Mouse (Mus musculus) ES-E14 (cell line): ENCODE results near the gene Gtf2b.

Experiments used
- CHD2 ChIP-seq: IDR thresholded peaks from 2 replicates; pipeline ENCODE4 v1.6.1; 2014; ENCODE audit warnings: mild to moderate bottlenecking, low read depth, low read length, inconsistent platforms
- MAFK ChIP-seq: IDR thresholded peaks from 2 replicates; pipeline ENCODE4 v1.6.1; 2014; ENCODE audit warnings: mild to moderate bottlenecking, low read depth, low read length, inconsistent platforms; ENCODE audit not compliant: insufficient read depth

DNA sequence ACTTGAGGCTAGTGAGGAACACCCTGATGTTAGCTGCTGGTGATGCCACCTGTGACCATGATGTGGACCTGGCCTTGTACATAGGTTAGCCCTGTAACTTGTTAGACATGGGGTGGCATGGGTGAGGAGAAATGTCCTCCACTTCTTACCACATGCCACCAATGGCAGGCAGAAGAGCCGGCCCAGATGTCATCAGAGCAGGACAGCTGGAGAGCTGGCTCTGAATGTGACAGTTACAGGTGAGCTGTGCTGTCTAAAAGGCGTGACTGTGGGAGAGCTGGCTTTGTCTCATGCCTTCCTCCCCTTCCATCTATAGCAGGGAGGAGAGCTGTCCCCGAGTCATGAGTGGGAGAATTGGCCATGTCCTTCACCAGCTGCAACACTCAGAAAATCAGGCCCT is 30.7 kb downstream of the Gtf2b start:
- TF ChIP-seq MAFK (no peak), CHD2 (no peak)
